Mouse (Mus musculus) limb, embryonic 14.5 days (tissue): ENCODE measurements around the gene Zfp715. TPM values are rescaled to one million over a fixed set of nuclear protein-coding genes. Genes with fewer than 3 reads are reported as not detected.
"Not testable (repeated sequence)": the region's sequence is repeated elsewhere in the genome, so short reads cannot be mapped to it uniquely, and the experiment has no call there.

ENCODE experiments used
- ATAC-seq: fragments of 200-750 bp; cut with Nextera tagmentation; 2 replicates; pipeline ENCODE4 v1.8.0; 2017; ENCODE audit warnings: low read depth, moderate number of reproducible peaks, moderate TSS enrichment; ENCODE audit not compliant: low FRiP score
- DNase-seq: peaks from one replicate; pipeline ENCODE4 v3.0.0-alpha.2; 2015; ENCODE audit warnings: low spot score
- H3K27ac ChIP-seq: fragments of 300-500 bp; sonication (generic); replicated peaks from 2 replicates; pipeline ENCODE4 v1.5.1; 2014; ENCODE audit warnings: low read depth, mild to moderate bottlenecking, low read length, moderate library complexity, mixed read lengths
- H3K27me3 ChIP-seq: fragments of 300-500 bp; sonication (generic); 2 replicates; pipeline ENCODE4 v1.6.1; 2014; ENCODE audit warnings: low read length, mixed read lengths; ENCODE audit not compliant: control insufficient read depth, insufficient read depth
- H3K36me3 ChIP-seq: fragments of 300-500 bp; sonication (generic); 2 replicates; pipeline ENCODE4 v1.6.1; 2014; ENCODE audit warnings: mild to moderate bottlenecking, low read length, moderate library complexity, mixed read lengths; ENCODE audit not compliant: control insufficient read depth, insufficient read depth
- H3K4me1 ChIP-seq: fragments of 300-500 bp; sonication (generic); 2 replicates; pipeline ENCODE4 v1.6.1; 2014; ENCODE audit warnings: antibody characterized with exemption, low read length, mixed read lengths; ENCODE audit not compliant: control insufficient read depth, insufficient read depth
- H3K4me2 ChIP-seq: fragments of 300-500 bp; sonication (generic); replicated peaks from 2 replicates; pipeline ENCODE4 v1.6.1; 2014; ENCODE audit warnings: low read depth, mild to moderate bottlenecking, low read length, moderate library complexity; ENCODE audit not compliant: severe bottlenecking
- H3K4me3 ChIP-seq: fragments of 300-500 bp; sonication (generic); replicated peaks from 2 replicates; pipeline ENCODE4 v1.5.1; 2014; ENCODE audit warnings: low read length
- H3K9ac ChIP-seq: fragments of 300-500 bp; sonication (generic); 2 replicates; pipeline ENCODE4 v1.6.1; 2014; ENCODE audit warnings: mild to moderate bottlenecking, low read depth, low read length, moderate library complexity; ENCODE audit not compliant: severe bottlenecking
- H3K9me3 ChIP-seq: fragments of 300-500 bp; sonication (generic); 2 replicates; pipeline ENCODE4 v1.6.1; 2016; ENCODE audit warnings: low read length; ENCODE audit not compliant: control insufficient read depth
- POLR2A ChIP-seq: fragments of 200-500 bp; IDR thresholded peaks from 2 replicates; pipeline ENCODE4 v1.8.0; 2012; ENCODE audit warnings: inconsistent platforms, mild to moderate bottlenecking, moderate library complexity, borderline replicate concordance; ENCODE audit not compliant: insufficient read depth, insufficient read length; ENCODE audit errors: extremely low read depth
- WGBS: fragments of 180-500 bp; shearing (Covaris S2); extraction: QIAGEN DNeasy Blood & Tissue Kit; methylation state at CpG from one replicate; pipeline ENCODE4 v1.1.7; 2014; 5-methylcytosine and 5-hydroxymethylcytosine counted together
- polyA plus RNA-seq, 2 experiments: library from polyadenylated mRNA; depleted of rRNA in 1 of 2; stranded (reverse) in 1 of 2; unstranded in 1 of 2; fragments of >200 nt; fragmentation: Nextera tagmentation in 1 of 2; extraction: Ambion mirVana in 1 of 2; gene quantifications; 2 replicates each; pipeline versions ENCODE4 v1.2.1 to v1.2.3; 2012 to 2014

Gene Zfp715
- polyA plus RNA-seq, 2 experiments: 14.1 to 16.2 TPM

DNA sequence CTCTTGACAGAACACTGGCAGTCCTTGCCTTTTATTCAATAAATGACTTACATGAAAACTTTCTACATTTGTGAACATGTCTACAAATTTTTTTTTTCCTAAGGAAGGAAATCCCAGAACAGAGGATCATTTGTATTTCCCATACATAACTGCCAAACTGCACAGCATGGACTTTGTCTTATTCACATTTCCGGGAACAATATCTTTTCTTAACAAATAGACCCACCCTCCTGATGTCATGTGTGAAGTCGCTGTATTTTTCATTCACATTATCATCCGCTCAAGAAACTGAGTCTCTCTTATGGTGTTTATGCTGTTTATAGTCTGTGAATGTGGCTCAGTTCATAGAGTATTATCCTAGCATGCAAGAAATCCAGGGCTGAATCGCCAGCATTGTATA lies 40.7 kb upstream of the Zfp715 start:
- ATAC-seq (no peak), DNase-seq (no peak)
- Histone ChIP-seq H3K9ac (no peak overlapping the region), H3K4me1 (no peaks in the 10 kb centered on the region), H3K27me3 (no peaks in the 10 kb centered on the region), H3K9me3 (no peaks in the 10 kb centered on the region), H3K27ac (no peak overlapping the region), H3K36me3 (no peaks in the 10 kb centered on the region), H3K4me3 (no peak overlapping the region), H3K4me2 (no peak overlapping the region)
- no peak for TF ChIP-seq POLR2A
- WGBS: 89% methylated on average over 4 of the region's 4 CpGs

DNA sequence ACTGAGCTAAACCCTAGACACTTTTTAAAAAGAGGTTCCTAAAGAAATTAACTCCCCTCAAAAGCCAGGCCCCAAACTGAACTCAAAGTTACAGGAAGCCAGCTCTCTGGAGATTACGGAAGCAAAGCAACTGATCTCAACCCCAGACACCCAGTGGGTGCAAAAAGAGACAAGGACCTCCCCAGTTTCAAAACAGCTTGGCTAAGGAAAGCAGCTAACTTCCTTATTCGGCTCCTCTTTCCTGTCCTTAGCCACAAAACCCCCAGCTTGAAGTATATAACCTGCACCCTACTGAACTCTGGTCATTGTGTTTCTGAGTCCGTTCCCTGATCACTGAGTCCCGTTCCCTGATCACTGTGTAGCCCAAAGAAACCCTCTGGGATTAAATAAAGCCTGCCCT lies 40.0 kb upstream of the Zfp715 start:
- DNase-seq: no peak
- H3K4me2 ChIP-seq: no peak overlapping the region
- ATAC-seq: no peak
- H3K36me3 ChIP-seq: no peaks in the 10 kb centered on the region
- no peaks in the 10 kb centered on the region for H3K4me1 ChIP-seq
- WGBS: 77% methylated on average over 4 of the region's 4 CpGs
- H3K9ac ChIP-seq: no peak overlapping the region
- no peak for TF ChIP-seq POLR2A
- no peak overlapping the region for H3K4me3 ChIP-seq
- H3K9me3 ChIP-seq: no peaks in the 10 kb centered on the region
- H3K27ac ChIP-seq: no peak overlapping the region
- H3K27me3 ChIP-seq: no peaks in the 10 kb centered on the region

DNA sequence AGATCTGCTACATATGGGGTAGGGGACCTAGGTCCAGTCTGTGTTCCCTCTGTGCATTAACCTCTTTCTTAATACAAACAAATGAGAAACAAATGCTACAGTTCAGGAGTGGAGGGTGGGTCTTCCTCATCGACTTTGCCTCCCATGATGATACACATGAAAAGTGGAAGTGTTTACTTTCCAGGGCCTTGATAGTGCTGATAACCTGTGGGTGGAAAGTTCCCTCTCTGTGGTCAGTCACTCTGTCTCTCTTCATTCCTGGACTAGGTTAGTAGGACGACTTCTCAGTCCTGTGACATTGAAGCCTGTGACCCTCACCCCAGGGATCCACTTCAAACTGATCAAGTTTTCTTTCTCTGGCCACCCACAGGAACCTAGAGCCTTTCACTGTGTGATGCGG lies 38.1 kb upstream of the Zfp715 start, which contains the start of gene Siglecf:
TSS of gene Siglecf (plus strand) at position 188 of the 400 bp plus-strand sequence.
- no peak within 1 kb of the TSS for H3K4me2 ChIP-seq
- no peak within 1 kb of the TSS for H3K9ac ChIP-seq
- no peaks in the 10 kb centered on the region for H3K4me1 ChIP-seq
- WGBS: 66% methylated on average over 3 of the region's 3 CpGs
- H3K27ac ChIP-seq: no peak within 1 kb of the TSS
- no peaks in the 10 kb centered on the region for H3K27me3 ChIP-seq
- H3K4me3 ChIP-seq: no peak within 1 kb of the TSS
- no peak for DNase-seq
- TF ChIP-seq POLR2A: no peak
- no peaks in the 10 kb centered on the region for H3K36me3 ChIP-seq
- no peaks in the 10 kb centered on the region for H3K9me3 ChIP-seq
- ATAC-seq: no peak

DNA sequence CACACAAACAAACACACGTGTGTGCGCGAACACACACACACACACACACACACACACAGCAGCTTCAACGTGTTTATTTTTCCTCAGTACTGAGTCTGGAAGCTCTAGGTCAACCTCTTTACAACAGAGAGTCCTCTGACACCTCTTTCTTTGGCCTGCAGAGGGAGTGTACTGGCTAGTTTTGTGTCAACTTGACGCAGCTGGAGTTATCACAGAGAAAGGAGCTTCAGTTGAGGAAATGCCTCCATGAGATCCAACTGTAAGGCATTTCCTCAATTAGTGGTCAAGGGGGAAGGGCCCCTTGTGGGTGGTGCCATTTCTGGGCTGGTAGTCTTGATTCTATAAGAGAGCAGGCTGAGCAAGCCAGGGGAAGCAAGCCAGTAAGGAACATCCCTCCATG lies 36.5 kb upstream of the Zfp715 start:
- not testable (repeated sequence) for H3K9me3 ChIP-seq, H3K36me3 ChIP-seq, H3K9ac ChIP-seq, H3K27ac ChIP-seq, ATAC-seq, H3K4me3 ChIP-seq, H3K4me2 ChIP-seq, H3K27me3 ChIP-seq, DNase-seq, H3K4me1 ChIP-seq
- WGBS: 71% methylated on average over 5 of the region's 5 CpGs

DNA sequence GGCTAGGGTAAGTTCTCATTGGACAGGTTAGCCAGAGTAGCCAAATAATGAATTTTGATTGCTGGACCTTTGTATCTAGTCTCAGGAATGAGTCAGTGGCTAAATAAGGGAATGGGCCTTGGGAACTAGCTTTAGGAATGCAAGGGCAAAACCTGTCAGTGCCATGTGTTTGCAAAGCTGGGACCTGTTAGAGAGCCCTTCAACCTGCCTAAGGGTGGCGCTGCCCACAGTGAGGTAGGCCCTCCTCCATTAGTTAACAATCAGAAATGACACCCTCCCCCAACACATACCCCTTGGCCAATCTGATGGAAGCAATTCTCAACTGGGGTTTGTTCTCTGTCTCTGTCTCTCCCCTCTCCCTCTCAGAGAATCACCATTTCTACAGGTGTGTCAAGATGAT lies 33.5 kb upstream of the Zfp715 start:
- TF ChIP-seq POLR2A: no peak
- Histone ChIP-seq H3K4me3 (no peak overlapping the region), H3K27ac (no peak overlapping the region), H3K4me1 (no peaks in the 10 kb centered on the region), H3K36me3 (no peaks in the 10 kb centered on the region), H3K27me3 (no peaks in the 10 kb centered on the region), H3K4me2 (no peak overlapping the region), H3K9me3 (no peaks in the 10 kb centered on the region), H3K9ac (no peak overlapping the region)
- DNase-seq (no peak), ATAC-seq (no peak)
- WGBS: 56% methylated on average over 1 of the region's 1 CpGs

DNA sequence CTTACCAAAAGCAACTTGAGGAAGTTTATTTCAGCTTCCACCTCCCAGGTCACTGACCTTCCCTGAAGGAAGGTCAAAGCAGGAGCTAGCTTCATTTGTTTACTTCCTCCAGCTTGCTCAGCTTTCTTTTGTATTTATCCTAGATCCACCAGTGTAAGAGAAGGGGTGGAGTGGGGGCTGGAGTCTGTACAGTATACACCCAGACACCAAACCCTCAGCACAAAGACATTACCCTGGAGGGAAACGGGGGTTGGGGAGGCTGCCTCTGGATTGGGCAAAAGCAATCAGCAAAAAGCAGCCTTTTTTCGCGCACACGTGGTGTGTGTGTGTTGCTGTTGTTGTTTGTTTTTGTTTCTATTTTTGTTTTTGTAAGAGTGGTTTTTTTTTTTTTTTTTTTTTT lies 33.1 kb upstream of the Zfp715 start:
- H3K9ac ChIP-seq: no peak overlapping the region
- DNase-seq (no peak), ATAC-seq (no peak)
- H3K36me3 ChIP-seq: no peaks in the 10 kb centered on the region
- 68% methylated on average over 4 of the region's 4 CpGs for WGBS
- H3K4me1 ChIP-seq: no peaks in the 10 kb centered on the region
- no peak overlapping the region for H3K27ac ChIP-seq
- TF ChIP-seq POLR2A: no peak
- H3K27me3 ChIP-seq: no peaks in the 10 kb centered on the region
- H3K4me3 ChIP-seq: no peak overlapping the region
- H3K9me3 ChIP-seq: no peaks in the 10 kb centered on the region
- no peak overlapping the region for H3K4me2 ChIP-seq
